In genomic region chr8:126514011-126514964, GRCm38 (mm10) we compare ENCODE assay signal across 13 mouse cellular contexts. TPM values are rescaled to one million over a fixed set of nuclear protein-coding genes. Genes with fewer than 3 reads are reported as not detected.
A peak's percentile ranks its signal among the peaks of the same experiment; 100 is the strongest.
DNase-seq lines count a peak whose midpoint lies in the region; ATAC-seq and TF ChIP-seq lines count a peak whose summit lies in the region.
"Had no signal": no experiment of that assay in that cellular context is flagged by ENCODE, and none has a peak within 500 bp of the region (broad histone marks: within the 10 kb centered on the region; RNA-seq: fewer than 3 reads in every experiment).

No protein-coding gene starts in this region.

- H3K9ac ChIP-seq in intestine, embryonic 15.5 days, result no peak overlapping the region
- H3K9ac ChIP-seq in intestine, postnatal 0 days (ENCODE audit: low read depth, low read length), result no peak overlapping the region
- peak overlapping the region; percentile 47 for H3K9ac ChIP-seq in heart, embryonic 14.5 days (ENCODE audit: low read length)
- H3K9ac ChIP-seq: hindbrain, embryonic 12.5 days; limb, embryonic 13.5 days had no signal

- ATAC-seq in intestine, embryonic 15.5 days, result 0 out of 2 replicates have a peak, but pooled peaks have one; percentile 9
- ATAC-seq in intestine, postnatal 0 days, result no peak
- peak; percentile 64 for ATAC-seq in heart, embryonic 14.5 days (ENCODE audit: insufficient number of reproducible peaks, insufficient read depth, low FRiP score, low read depth)
- ATAC-seq: activated CD4-positive, CD25-positive, alpha-beta regulatory T cell, adult 4 months had no signal

- TF ChIP-seq CTCF in intestine, postnatal 0 days (IDR thresholded peaks at IDR 0.05; ENCODE audit: low read depth), result no peak

- H3K36me3 ChIP-seq in intestine, embryonic 15.5 days, result no peaks in the 10 kb centered on the region
- H3K36me3 ChIP-seq in intestine, postnatal 0 days (ENCODE audit: control insufficient read depth, insufficient read depth), result no peaks in the 10 kb centered on the region
- no peaks in the 10 kb centered on the region for H3K36me3 ChIP-seq in heart, embryonic 14.5 days (ENCODE audit: control insufficient read depth, insufficient read depth, low read length)
- H3K36me3 ChIP-seq: hindbrain, embryonic 12.5 days; limb, embryonic 13.5 days had no signal

- H3K27ac ChIP-seq in intestine, embryonic 15.5 days, result no peak overlapping the region
- no peak overlapping the region for H3K27ac ChIP-seq in intestine, postnatal 0 days (ENCODE audit: low read depth, low read length)
- H3K27ac ChIP-seq in heart, embryonic 14.5 days (replicated peaks in 1 of 2; ENCODE audit: control insufficient read depth in 1 of 2, insufficient read depth in 1 of 2, low read depth in 2 of 2, low read length in 2 of 2), result peak overlapping the region; percentile 71 to 87
- H3K27ac ChIP-seq: hindbrain, embryonic 12.5 days; limb, embryonic 13.5 days had no signal

- 49% methylated on average over 10 of the region's 10 CpGs for WGBS in intestine, embryonic 15.5 days
- WGBS in intestine, postnatal 0 days, result 48% methylated on average over 10 of the region's 10 CpGs
- WGBS in heart, embryonic 14.5 days, result 37% methylated on average over 10 of the region's 10 CpGs

- H3K4me3 ChIP-seq in intestine, embryonic 15.5 days (replicated peaks), result no peak overlapping the region
- H3K4me3 ChIP-seq in intestine, postnatal 0 days (ENCODE audit: low read depth, low read length), result no peak overlapping the region
- H3K4me3 ChIP-seq in heart, embryonic 14.5 days (ENCODE audit: control insufficient read depth in 1 of 2, insufficient read depth in 1 of 2, low read depth in 1 of 2, low read length in 2 of 2), result no peak overlapping the region
- H3K4me3 ChIP-seq: hindbrain, embryonic 12.5 days; limb, embryonic 13.5 days had no signal

- no peaks in the 10 kb centered on the region for H3K9me3 ChIP-seq in intestine, embryonic 15.5 days
- no peaks in the 10 kb centered on the region for H3K9me3 ChIP-seq in intestine, postnatal 0 days (ENCODE audit: control insufficient read depth)
- no peaks in the 10 kb centered on the region for H3K9me3 ChIP-seq in heart, embryonic 14.5 days (ENCODE audit: control insufficient read depth, low read length)
- H3K9me3 ChIP-seq: hindbrain, embryonic 12.5 days; limb, embryonic 13.5 days had no signal

- peak; percentile 49 for DNase-seq in embryo, embryonic 10.5 days (ENCODE audit: low spot score)
- DNase-seq in lung, postnatal 25 days (ENCODE audit: low spot score), result peak; percentile 84
- DNase-seq in kidney, adult 8-10 months, result no peak
- no peak for DNase-seq in thymus, postnatal 14 days
- DNase-seq: cerebellum, postnatal 25 days; kidney, postnatal 4 days; thymus, adult 2 months had no signal

- H3K4me2 ChIP-seq in intestine, embryonic 15.5 days (replicated peaks), result no peak overlapping the region
- no peak overlapping the region for H3K4me2 ChIP-seq in intestine, postnatal 0 days (replicated peaks; ENCODE audit: low read depth)
- peak overlapping the region; percentile 28; the same call in 1 of the 2 replicates for H3K4me2 ChIP-seq in heart, embryonic 14.5 days (ENCODE audit: low read length)
- H3K4me2 ChIP-seq: hindbrain, embryonic 12.5 days; limb, embryonic 13.5 days had no signal

- H3K4me1 ChIP-seq in intestine, embryonic 15.5 days (replicated peaks), result peaks cover 18% of the 10 kb centered on the region
- peaks cover 9% of the 10 kb centered on the region; the same call in 1 of the 2 replicates for H3K4me1 ChIP-seq in intestine, postnatal 0 days (replicated peaks; ENCODE audit: control insufficient read depth, insufficient read depth, low read length)
- peaks cover 17 to 37% of the 10 kb centered on the region in 2 experiments for H3K4me1 ChIP-seq in heart, embryonic 14.5 days (ENCODE audit: control insufficient read depth in 2 of 2, insufficient read depth in 2 of 2, low read length in 2 of 2)

- no peaks in the 10 kb centered on the region for H3K27me3 ChIP-seq in intestine, embryonic 15.5 days (replicated peaks)
- H3K27me3 ChIP-seq in intestine, postnatal 0 days (replicated peaks; ENCODE audit: control insufficient read depth, insufficient read depth, low read length), result no peaks in the 10 kb centered on the region
- no peaks in the 10 kb centered on the region for H3K27me3 ChIP-seq in heart, embryonic 14.5 days (ENCODE audit: control insufficient read depth, insufficient read depth, low read length)
- H3K27me3 ChIP-seq: hindbrain, embryonic 12.5 days; limb, embryonic 13.5 days had no signal

RNA-seq across cellular contexts. Expression of gene Tarbp1, which starts 39.4 kb away (rescaled TPM):
- 3.0 and 3.1 TPM in 2 replicates for polyA plus RNA-seq in intestine, embryonic 15.5 days (2015; fragmentation: Nextera tagmentation; extraction: Ambion mirVana)
- 0.99 and 1.2 TPM in 2 replicates for polyA plus RNA-seq in intestine, postnatal 0 days (2015; fragmentation: Nextera tagmentation; extraction: Ambion mirVana)
- 2.1 and 2.3 TPM in 2 replicates for polyA plus RNA-seq in heart, embryonic 14.5 days (2014; fragmentation: Nextera tagmentation; extraction: Ambion mirVana)

Comparison
In these comparisons a context has a peak if more than half of its experiments do, and no peak if none do; other contexts are left out.
1. H3K27ac ChIP-seq: peak in heart, embryonic 14.5 days (2 of 2); none in intestine, embryonic 15.5 days (single experiment) and intestine, postnatal 0 days (single experiment).
2. DNase-seq: peak in embryo, embryonic 10.5 days (single experiment) and lung, postnatal 25 days (single experiment); none in kidney, adult 8-10 months (0 of 2) and thymus, postnatal 14 days (single experiment).